Mouse (Mus musculus): ENCODE data around the gene Aldh16a1. TPM values are rescaled to one million over a fixed set of nuclear protein-coding genes. Genes with fewer than 3 reads are reported as not detected.

Gene Aldh16a1
- polyA plus RNA-seq, 1 experiment from 2014 or later, result 18.8 TPM

- Histone ChIP-seq H3K27me3 (replicated peaks; ENCODE audit: control insufficient read depth, insufficient read depth, low read length) (peaks cover 48% of the 10 kb centered on the region), H3K4me3 (ENCODE audit: low read length) (no peak overlapping the region), H3K4me1 (ENCODE audit: control insufficient read depth, insufficient read depth, low read depth, low read length) (peaks cover 18% of the 10 kb centered on the region), H3K27ac (ENCODE audit: low read depth, low read length) (no peak overlapping the region), H3K9ac (ENCODE audit: low read depth, low read length) (no peak overlapping the region), H3K36me3 (ENCODE audit: control insufficient read depth, insufficient read depth, low read length) (peaks cover 4% of the 10 kb centered on the region; the same call in 1 of the 2 replicates), H3K4me2 (ENCODE audit: low read length) (no peak overlapping the region; the same call in 1 of the 2 replicates), H3K9me3 (ENCODE audit: control insufficient read depth, low read length) (no peaks in the 10 kb centered on the region)
- 75% methylated on average over 9 of the region's 9 CpGs for WGBS
- no peak for ATAC-seq
Observed at GRCm38 (mm10) chr7:45162996-45163615, 8.7 kb upstream of the Aldh16a1 start.

- WGBS, result 23% methylated on average over 6 of the region's 6 CpGs
- ATAC-seq, result no peak; the same call in 1 of the 2 replicates
- Histone ChIP-seq H3K27ac (ENCODE audit: low read depth, low read length) (peak overlapping the region; percentile 61; the same call in 1 of the 2 replicates), H3K9me3 (ENCODE audit: control insufficient read depth, low read length) (no peaks in the 10 kb centered on the region), H3K9ac (ENCODE audit: low read depth, low read length) (peak overlapping the region; percentile 47), H3K4me1 (ENCODE audit: control insufficient read depth, insufficient read depth, low read depth, low read length) (peaks cover 13% of the 10 kb centered on the region), H3K27me3 (replicated peaks; ENCODE audit: control insufficient read depth, insufficient read depth, low read length) (peaks cover 46% of the 10 kb centered on the region), H3K4me3 (ENCODE audit: low read length) (peak overlapping the region; percentile 45), H3K36me3 (ENCODE audit: control insufficient read depth, insufficient read depth, low read length) (peaks cover 8% of the 10 kb centered on the region; the same call in 1 of the 2 replicates), H3K4me2 (ENCODE audit: low read length) (peak overlapping the region; percentile 79)
Observed at GRCm38 (mm10) chr7:45162551-45162950, 8.2 kb upstream of the Aldh16a1 start.

GRCm38 (mm10) chr7:45161612-45162473, 7.5 kb upstream of the Aldh16a1 start:
- peaks cover 9% of the 10 kb centered on the region; the same call in 1 of the 2 replicates for H3K36me3 ChIP-seq (ENCODE audit: control insufficient read depth, insufficient read depth, low read length)
- WGBS, result 5% methylated on average over 35 of the region's 35 CpGs
- peak; percentile 95 for ATAC-seq
- H3K9ac ChIP-seq (ENCODE audit: low read depth, low read length), result peak overlapping the region; percentile 47
- peaks cover 42% of the 10 kb centered on the region for H3K27me3 ChIP-seq (replicated peaks; ENCODE audit: control insufficient read depth, insufficient read depth, low read length)
- peak overlapping the region; percentile 61; the same call in 1 of the 2 replicates for H3K27ac ChIP-seq (ENCODE audit: low read depth, low read length)
- H3K4me1 ChIP-seq (ENCODE audit: control insufficient read depth, insufficient read depth, low read depth, low read length), result peaks cover 13% of the 10 kb centered on the region
- peak overlapping the region; percentile 45 for H3K4me3 ChIP-seq (ENCODE audit: low read length)
- H3K4me2 ChIP-seq (ENCODE audit: low read length), result peak overlapping the region; percentile 79
- H3K9me3 ChIP-seq (ENCODE audit: control insufficient read depth, low read length), result no peaks in the 10 kb centered on the region

GRCm38 (mm10) chr7:45160866-45161265, 6.5 kb upstream of the Aldh16a1 start:
- H3K4me2 ChIP-seq (ENCODE audit: low read length), result no peak overlapping the region
- no peaks in the 10 kb centered on the region for H3K9me3 ChIP-seq (ENCODE audit: control insufficient read depth, low read length)
- no peak overlapping the region for H3K27ac ChIP-seq (ENCODE audit: low read depth, low read length)
- peaks cover 13% of the 10 kb centered on the region for H3K4me1 ChIP-seq (ENCODE audit: control insufficient read depth, insufficient read depth, low read depth, low read length)
- no peak for ATAC-seq
- 91% methylated on average over 3 of the region's 3 CpGs for WGBS
- H3K27me3 ChIP-seq (replicated peaks; ENCODE audit: control insufficient read depth, insufficient read depth, low read length), result peaks cover 32% of the 10 kb centered on the region
- H3K9ac ChIP-seq (ENCODE audit: low read depth, low read length), result no peak overlapping the region
- peaks cover 9% of the 10 kb centered on the region; the same call in 1 of the 2 replicates for H3K36me3 ChIP-seq (ENCODE audit: control insufficient read depth, insufficient read depth, low read length)
- H3K4me3 ChIP-seq (ENCODE audit: low read length), result no peak overlapping the region

- Histone ChIP-seq H3K9me3 (ENCODE audit: control insufficient read depth, low read length) (no peaks in the 10 kb centered on the region), H3K4me1 (ENCODE audit: control insufficient read depth, insufficient read depth, low read depth, low read length) (peaks cover 13% of the 10 kb centered on the region), H3K4me3 (ENCODE audit: low read length) (no peak overlapping the region), H3K27me3 (replicated peaks; ENCODE audit: control insufficient read depth, insufficient read depth, low read length) (peaks cover 27% of the 10 kb centered on the region), H3K27ac (ENCODE audit: low read depth, low read length) (no peak overlapping the region), H3K9ac (ENCODE audit: low read depth, low read length) (no peak overlapping the region), H3K36me3 (ENCODE audit: control insufficient read depth, insufficient read depth, low read length) (peaks cover 9% of the 10 kb centered on the region; the same call in 1 of the 2 replicates), H3K4me2 (ENCODE audit: low read length) (no peak overlapping the region)
- ATAC-seq, result no peak
- WGBS, result 92% methylated on average over 6 of the region's 6 CpGs
Observed at GRCm38 (mm10) chr7:45160316-45160800, 6.0 kb upstream of the Aldh16a1 start.

GRCm38 (mm10) chr7:45158991-45159390, 4.6 kb upstream of the Aldh16a1 start:
- Histone ChIP-seq H3K36me3 (ENCODE audit: control insufficient read depth, insufficient read depth, low read length) (peaks cover 9% of the 10 kb centered on the region; the same call in 1 of the 2 replicates), H3K4me2 (ENCODE audit: low read length) (no peak overlapping the region), H3K4me3 (ENCODE audit: low read length) (no peak overlapping the region), H3K9me3 (ENCODE audit: control insufficient read depth, low read length) (no peaks in the 10 kb centered on the region), H3K9ac (ENCODE audit: low read depth, low read length) (no peak overlapping the region), H3K27me3 (replicated peaks; ENCODE audit: control insufficient read depth, insufficient read depth, low read length) (peaks cover 14% of the 10 kb centered on the region), H3K27ac (ENCODE audit: low read depth, low read length) (no peak overlapping the region), H3K4me1 (ENCODE audit: control insufficient read depth, insufficient read depth, low read depth, low read length) (peaks cover 16% of the 10 kb centered on the region)
- 95% methylated on average over 6 of the region's 6 CpGs for WGBS
- ATAC-seq, result no peak

GRCm38 (mm10) chr7:45157459-45157858, 3.1 kb upstream of the Aldh16a1 start:
- no peak for ATAC-seq
- H3K36me3 ChIP-seq (ENCODE audit: control insufficient read depth, insufficient read depth, low read length), result peaks cover 9% of the 10 kb centered on the region; the same call in 1 of the 2 replicates

GRCm38 (mm10) chr7:45156206-45156605, 1.8 kb upstream of the Aldh16a1 start:
- Histone ChIP-seq H3K9me3 (ENCODE audit: control insufficient read depth, low read length) (no peaks in the 10 kb centered on the region), H3K36me3 (ENCODE audit: control insufficient read depth, insufficient read depth, low read length) (peaks cover 9% of the 10 kb centered on the region; the same call in 1 of the 2 replicates), H3K4me3 (ENCODE audit: low read length) (no peak overlapping the region), H3K9ac (ENCODE audit: low read depth, low read length) (no peak overlapping the region), H3K4me1 (ENCODE audit: control insufficient read depth, insufficient read depth, low read depth, low read length) (peaks cover 9% of the 10 kb centered on the region), H3K27me3 (replicated peaks; ENCODE audit: control insufficient read depth, insufficient read depth, low read length) (no peaks in the 10 kb centered on the region), H3K27ac (ENCODE audit: low read depth, low read length) (no peak overlapping the region), H3K4me2 (ENCODE audit: low read length) (no peak overlapping the region)
- no peak for ATAC-seq
- WGBS, result 95% methylated on average over 15 of the region's 15 CpGs

More at GRCm38 (mm10) chr7:45157459-45157858, 3.1 kb upstream of the Aldh16a1 start:
- H3K9ac ChIP-seq (ENCODE audit: low read depth, low read length), result no peak overlapping the region
- H3K27me3 ChIP-seq (replicated peaks; ENCODE audit: control insufficient read depth, insufficient read depth, low read length), result no peaks in the 10 kb centered on the region
- H3K9me3 ChIP-seq (ENCODE audit: control insufficient read depth, low read length), result no peaks in the 10 kb centered on the region
- WGBS, result 86% methylated on average over 14 of the region's 14 CpGs
- H3K4me1 ChIP-seq (ENCODE audit: control insufficient read depth, insufficient read depth, low read depth, low read length), result peaks cover 14% of the 10 kb centered on the region
- H3K27ac ChIP-seq (ENCODE audit: low read depth, low read length), result no peak overlapping the region
- no peak overlapping the region for H3K4me3 ChIP-seq (ENCODE audit: low read length)
- H3K4me2 ChIP-seq (ENCODE audit: low read length), result no peak overlapping the region

- peak overlapping the region; percentile 84 for H3K4me2 ChIP-seq (ENCODE audit: low read length)
- peaks cover 9% of the 10 kb centered on the region for H3K4me1 ChIP-seq (ENCODE audit: control insufficient read depth, insufficient read depth, low read depth, low read length)
- no peak for ATAC-seq
- no peak overlapping the region for H3K4me3 ChIP-seq (ENCODE audit: low read length)
- 86% methylated on average over 9 of the region's 9 CpGs for WGBS
- H3K27me3 ChIP-seq (replicated peaks; ENCODE audit: control insufficient read depth, insufficient read depth, low read length), result no peaks in the 10 kb centered on the region
- no peak overlapping the region for H3K9ac ChIP-seq (ENCODE audit: low read depth, low read length)
- H3K36me3 ChIP-seq (ENCODE audit: control insufficient read depth, insufficient read depth, low read length), result peaks cover 9% of the 10 kb centered on the region; the same call in 1 of the 2 replicates
- H3K9me3 ChIP-seq (ENCODE audit: control insufficient read depth, low read length), result no peaks in the 10 kb centered on the region
- no peak overlapping the region for H3K27ac ChIP-seq (ENCODE audit: low read depth, low read length)
Observed at GRCm38 (mm10) chr7:45155590-45155989, 1.2 kb upstream of the Aldh16a1 start.

Measured in hindbrain, embryonic 16.5 days (tissue).